Mouse (Mus musculus) erythroid progenitor cell, adult 5-6 weeks (primary cell): ENCODE measurements around the gene Primpol. TPM values are rescaled to one million over a fixed set of nuclear protein-coding genes. Genes with fewer than 3 reads are reported as not detected.
"Not testable (repeated sequence)": the region's sequence is repeated elsewhere in the genome, so short reads cannot be mapped to it uniquely, and the experiment has no call there.

ENCODE experiments used
- ATAC-seq: replicated peaks from 2 replicates; pipeline ENCODE4 v1.8.0; 2016; ENCODE audit warnings: moderate number of reproducible peaks, mild to moderate bottlenecking, moderate TSS enrichment, inconsistent platforms; ENCODE audit not compliant: poor library complexity, low FRiP score, severe bottlenecking
- total RNA-seq, 2 experiments: library from RNA; stranded (forward) in 1 of 2; stranded (reverse) in 1 of 2; fragments of 150-400 nt in 1 of 2; fragments of 186-747, 209-891 nt in 1 of 2; gene quantifications; 2 replicates each; pipeline versions ENCODE4 v1.2.3 to v1.2.4; 2015 to 2017; ENCODE audit warnings: low replicate concordance in 2 of 2

The Primpol gene
- total RNA-seq, 2 experiments from 2014 or later: 20.1 to 71.1 TPM

- no peak for ATAC-seq
Observed at GRCm38 (mm10) chr8:46611557-46611956, 5.5 kb downstream of the Primpol start.

- no peak for ATAC-seq
Observed at GRCm38 (mm10) chr8:46606930-46607329, 10.1 kb downstream of the Primpol start.

- ATAC-seq: no peak
Observed at GRCm38 (mm10) chr8:46603587-46603986, 13.4 kb downstream of the Primpol start.

- no peak for ATAC-seq
Observed at GRCm38 (mm10) chr8:46600959-46601707, 15.9 kb downstream of the Primpol start.

GRCm38 (mm10) chr8:46599314-46599904 lies 17.6 kb downstream of the Primpol start:
- ATAC-seq: 0 out of 2 replicates have a peak, but pooled peaks have one; percentile 8

GRCm38 (mm10) chr8:46598753-46599152 lies 18.3 kb downstream of the Primpol start:
- 0 out of 2 replicates have a peak, but pooled peaks have one; percentile 28 for ATAC-seq

GRCm38 (mm10) chr8:46598114-46598513 lies 18.9 kb downstream of the Primpol start:
- ATAC-seq: no peak

GRCm38 (mm10) chr8:46597411-46597810 lies 19.6 kb downstream of the Primpol start:
- ATAC-seq: no peak

GRCm38 (mm10) chr8:46596530-46596929 lies 20.5 kb downstream of the Primpol start:
- ATAC-seq: no peak

- ATAC-seq: no peak
Observed at GRCm38 (mm10) chr8:46595593-46595992, 21.4 kb downstream of the Primpol start.

- ATAC-seq: no peak
Observed at GRCm38 (mm10) chr8:46593772-46594171, 23.2 kb downstream of the Primpol start.

GRCm38 (mm10) chr8:46593067-46593466 lies 23.9 kb downstream of the Primpol start:
- no peak for ATAC-seq

GRCm38 (mm10) chr8:46588663-46589062 lies 28.3 kb downstream of the Primpol start:
- no peak for ATAC-seq

GRCm38 (mm10) chr8:46587911-46588310 lies 29.1 kb downstream of the Primpol start:
- ATAC-seq: peak; percentile 69

- ATAC-seq: no peak
Observed at GRCm38 (mm10) chr8:46585576-46585975, 31.4 kb downstream of the Primpol start.

- ATAC-seq: not testable (repeated sequence)
Observed at GRCm38 (mm10) chr8:46584328-46584727, 32.7 kb downstream of the Primpol start.

- ATAC-seq: no peak
Observed at GRCm38 (mm10) chr8:46578794-46579193, 38.2 kb downstream of the Primpol start.

GRCm38 (mm10) chr8:46573964-46574363 lies 43.0 kb downstream of the Primpol start:
- no peak for ATAC-seq

GRCm38 (mm10) chr8:46573446-46573845 lies 43.6 kb downstream of the Primpol start:
- ATAC-seq: no peak

- no peak for ATAC-seq
Observed at GRCm38 (mm10) chr8:46570673-46571072, 46.3 kb downstream of the Primpol start.

- ATAC-seq: no peak
Observed at GRCm38 (mm10) chr8:46569659-46570441, 47.2 kb downstream of the Primpol start.
